Mouse (Mus musculus): ENCODE data around the gene Taf1.
A peak's percentile ranks its signal among the peaks of the same experiment; 100 is the strongest.

The Taf1 gene

DNA sequence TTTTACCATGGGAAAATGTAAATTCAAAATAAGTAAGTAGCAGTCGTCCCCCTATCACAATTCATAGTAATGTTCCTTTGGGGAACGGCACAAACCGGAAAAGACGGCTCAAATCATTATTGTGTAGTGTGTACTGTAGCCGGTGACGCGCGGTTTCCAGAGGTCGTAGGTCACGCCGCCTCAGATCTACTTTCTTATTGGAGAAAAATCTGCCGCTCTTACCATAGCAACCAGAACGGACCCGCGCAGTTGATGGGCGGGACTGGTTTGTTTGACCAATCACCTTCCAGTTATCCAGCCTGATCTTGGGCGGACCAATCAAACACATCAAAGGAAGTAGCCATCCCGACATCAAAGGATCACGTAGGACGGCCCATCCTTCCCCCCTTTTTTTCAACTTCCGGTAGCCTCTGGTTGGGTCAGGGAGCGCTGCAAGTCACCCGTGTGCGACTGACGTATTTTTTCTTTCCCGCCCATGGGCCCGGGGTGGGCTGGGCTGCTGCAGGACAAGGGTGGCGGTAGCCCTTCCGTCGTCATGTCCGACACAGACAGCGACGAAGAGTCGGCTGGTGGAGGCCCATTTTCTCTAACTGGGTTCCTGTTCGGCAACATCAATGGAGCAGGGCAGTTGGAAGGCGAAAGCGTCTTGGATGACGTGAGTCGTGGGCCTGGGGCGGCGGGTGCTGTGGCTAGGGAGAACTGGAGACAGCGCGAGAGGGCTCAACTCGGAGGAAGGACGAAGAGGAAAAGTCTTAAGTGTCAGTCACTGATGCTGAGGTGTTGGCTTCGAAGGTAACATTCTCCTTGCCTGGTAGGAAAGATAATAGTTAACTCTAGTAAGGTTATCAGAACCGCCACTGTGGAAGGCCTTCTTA is at the start of gene Taf1:
Gene Taf1, plus strand, starts transcription at position 388 of the 875 bp plus-strand sequence.
- peak; percentile 77 to 86 for DNase-seq (ENCODE audit: low spot score in 2 of 2)

- peak; percentile 8 to 45 for DNase-seq (ENCODE audit: low spot score in 2 of 2)
Observed at GRCm38 (mm10) chrX:101486487-101487152, 45.9 kb upstream of the Taf1 start.

DNA sequence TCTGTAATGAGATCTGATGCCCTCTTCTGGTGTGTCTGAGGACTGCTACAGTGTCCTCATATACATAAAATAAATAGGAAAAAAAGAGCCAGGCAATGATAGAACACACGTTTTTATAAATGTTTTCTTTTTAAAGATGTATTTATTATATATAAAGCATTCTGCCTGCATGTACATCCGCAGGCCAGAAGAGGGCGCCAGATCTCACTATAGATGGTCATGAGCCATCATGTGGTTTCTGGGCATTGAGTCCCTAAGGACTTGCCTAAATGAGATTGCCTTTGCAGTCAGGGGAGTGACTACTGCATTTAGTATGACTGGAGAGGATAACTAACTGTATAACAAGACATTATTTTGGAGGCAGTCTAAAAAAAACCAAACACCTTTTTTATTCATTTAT is 27.9 kb upstream of the Taf1 start:
- peak in 1 of 2 experiments; percentile 38 for DNase-seq (ENCODE audit: low spot score in 2 of 2)

- DNase-seq (ENCODE audit: low spot score in 2 of 2): no peak
Observed at GRCm38 (mm10) chrX:101515710-101516109, 16.8 kb upstream of the Taf1 start.

- DNase-seq (ENCODE audit: low spot score in 2 of 2): no peak
Observed at GRCm38 (mm10) chrX:101518006-101518405, 14.5 kb upstream of the Taf1 start.

GRCm38 (mm10) chrX:101522027-101522426 is 10.5 kb upstream of the Taf1 start:
- no peak for DNase-seq (ENCODE audit: low spot score in 2 of 2)

DNA sequence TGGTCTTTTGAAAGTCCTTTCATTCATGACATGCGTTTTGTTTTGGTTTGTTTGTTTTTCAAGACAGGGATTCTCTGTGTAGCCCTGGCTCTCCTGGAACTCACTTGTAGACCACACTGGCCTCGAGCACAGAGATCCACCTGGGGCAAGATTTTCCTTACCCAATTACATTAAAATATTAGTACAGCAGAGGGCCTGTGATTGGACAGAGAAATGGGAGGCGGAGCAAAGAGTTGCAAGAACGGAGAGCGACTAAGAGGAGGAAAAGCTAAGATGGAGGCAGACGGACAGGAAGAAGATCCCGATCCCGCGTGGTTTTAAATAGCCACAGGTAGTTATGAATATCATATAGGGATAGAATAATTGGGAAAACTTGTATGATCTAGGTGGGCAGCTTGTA is 5.2 kb upstream of the Taf1 start:
- peak in 1 of 2 experiments; percentile 6 for DNase-seq (ENCODE audit: low spot score in 2 of 2)

GRCm38 (mm10) chrX:101585455-101585854 is 52.9 kb downstream of the Taf1 start:
- no peak for DNase-seq (ENCODE audit: low spot score in 2 of 2)

DNA sequence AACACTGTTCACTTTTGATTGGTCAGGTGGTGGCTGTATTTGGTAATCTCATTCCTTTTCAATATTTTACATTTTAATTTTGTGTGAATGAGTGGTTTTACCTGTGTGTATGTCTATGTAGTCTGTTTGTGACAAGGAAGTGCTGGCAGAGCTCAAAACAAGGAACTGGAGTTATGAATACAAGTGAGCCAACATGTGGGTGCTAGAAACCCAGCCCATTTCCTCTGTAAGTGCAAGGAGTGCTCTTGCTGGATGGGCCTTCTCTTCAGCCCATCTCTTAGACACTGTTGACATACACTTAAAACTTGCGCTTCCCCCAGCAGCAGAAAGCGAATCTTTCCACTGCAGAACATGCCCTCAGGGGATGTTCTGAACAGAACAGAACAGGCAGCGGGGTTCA is 83.6 kb downstream of the Taf1 start:
- no peak for DNase-seq (ENCODE audit: low spot score in 2 of 2)

GRCm38 (mm10) chrX:101617889-101618288 is 85.4 kb downstream of the Taf1 start:
- no peak for DNase-seq (ENCODE audit: low spot score in 2 of 2)

DNA sequence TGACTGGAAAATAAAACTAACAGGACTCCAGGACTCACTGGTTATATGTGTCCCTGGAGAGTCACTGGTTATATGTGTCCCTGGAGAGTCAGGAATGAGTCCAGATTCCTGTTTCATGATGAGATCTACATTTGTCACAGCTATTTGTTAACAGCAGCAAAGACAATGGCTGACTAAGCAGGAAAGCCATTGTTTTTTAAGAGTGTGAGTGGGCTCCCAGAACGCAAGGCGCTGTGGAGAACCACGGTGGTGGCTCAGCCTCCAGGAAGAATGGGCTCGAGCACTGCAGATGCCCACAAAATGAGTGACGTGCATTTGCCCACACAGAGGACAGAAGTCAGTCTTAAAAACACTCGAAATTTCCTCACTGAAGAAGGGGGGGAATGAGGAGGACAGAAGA is 87.8 kb downstream of the Taf1 start:
- no peak for DNase-seq (ENCODE audit: low spot score in 2 of 2)

DNA sequence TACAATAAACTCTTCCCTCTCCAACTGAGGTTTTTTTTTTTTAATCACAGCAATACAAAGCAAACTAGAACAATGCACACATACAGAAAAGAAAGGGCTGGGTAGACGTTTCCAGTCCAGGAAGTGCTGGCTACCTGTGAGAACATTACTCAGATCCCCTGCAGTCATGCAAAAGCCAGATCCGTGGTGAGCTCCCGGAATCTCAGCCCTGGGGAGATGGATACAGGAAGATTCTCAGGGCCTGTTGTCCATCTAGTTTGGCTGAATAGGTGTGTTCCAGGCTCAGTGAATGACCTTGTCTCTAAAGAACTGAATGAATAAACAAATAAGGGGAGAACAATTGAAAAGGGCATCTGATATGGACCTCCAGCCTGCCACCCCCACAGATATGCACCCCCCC is 90.0 kb downstream of the Taf1 start:
- no peak for DNase-seq (ENCODE audit: low spot score in 2 of 2)

DNA sequence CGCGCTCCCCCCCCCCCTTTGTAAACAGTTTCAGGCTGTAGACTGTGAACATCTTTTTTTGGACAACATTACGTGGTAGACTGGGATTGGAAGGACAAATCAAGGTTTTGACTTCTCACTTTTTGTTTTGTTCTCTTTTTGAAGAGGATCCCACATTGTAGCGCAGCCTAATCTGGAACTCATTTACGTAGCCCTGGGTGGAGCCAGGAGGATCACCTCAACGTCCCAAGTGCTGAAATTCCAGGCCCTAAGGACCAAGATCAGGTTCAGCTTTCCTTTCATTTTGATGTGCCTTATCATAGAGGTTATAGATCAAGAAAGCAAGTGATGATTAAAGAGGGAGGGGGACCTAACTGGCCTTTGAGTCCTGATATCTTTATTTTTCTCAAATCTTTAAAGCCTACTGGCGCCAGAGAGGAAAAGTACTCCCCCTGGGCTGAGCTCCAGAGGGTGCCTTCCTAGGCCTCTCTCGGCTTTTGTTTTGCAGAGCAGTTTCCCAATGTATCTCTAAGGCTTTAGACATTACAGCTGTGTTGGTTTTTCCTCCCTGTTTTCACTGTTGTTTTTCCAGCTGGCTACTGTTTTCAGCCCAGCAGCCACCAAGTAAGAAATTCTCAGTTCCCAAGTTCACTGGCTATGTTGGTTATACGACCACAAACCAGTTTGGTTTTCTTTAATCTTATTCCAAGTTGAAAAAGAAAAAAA is 104.4 kb downstream of the Taf1 start:
- no peak for DNase-seq (ENCODE audit: low spot score in 2 of 2)

GRCm38 (mm10) chrX:101638856-101639255 is 106.3 kb downstream of the Taf1 start:
- DNase-seq (ENCODE audit: low spot score in 2 of 2): no peak

DNA sequence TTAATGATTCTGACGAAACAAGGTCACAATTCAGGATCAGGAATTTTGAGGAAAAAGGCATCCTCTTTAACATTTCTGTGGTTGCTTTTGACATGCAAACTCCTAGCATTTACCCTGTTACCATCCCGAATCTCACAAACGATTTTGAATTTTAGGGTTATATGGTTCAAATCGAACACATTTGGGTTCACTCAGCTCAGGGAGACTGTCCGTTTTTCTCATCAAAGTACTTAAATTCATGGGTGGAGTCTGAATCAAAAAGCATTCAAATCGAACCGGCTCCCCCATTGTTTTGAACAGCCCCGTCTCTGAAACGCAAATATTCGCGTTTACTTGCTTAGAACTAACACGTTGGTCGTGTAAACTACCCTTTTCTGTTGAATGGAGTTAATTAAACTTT is 106.8 kb downstream of the Taf1 start:
- DNase-seq (ENCODE audit: low spot score in 2 of 2): peak in 1 of 2 experiments; percentile 3

GRCm38 (mm10) chrX:101639741-101640166 is 107.2 kb downstream of the Taf1 start, which contains the start of gene Ogt:
TSS of gene Ogt (plus strand) at chrX:101640060.
- peak; percentile 82 to 87 for DNase-seq (ENCODE audit: low spot score in 2 of 2)

DNA sequence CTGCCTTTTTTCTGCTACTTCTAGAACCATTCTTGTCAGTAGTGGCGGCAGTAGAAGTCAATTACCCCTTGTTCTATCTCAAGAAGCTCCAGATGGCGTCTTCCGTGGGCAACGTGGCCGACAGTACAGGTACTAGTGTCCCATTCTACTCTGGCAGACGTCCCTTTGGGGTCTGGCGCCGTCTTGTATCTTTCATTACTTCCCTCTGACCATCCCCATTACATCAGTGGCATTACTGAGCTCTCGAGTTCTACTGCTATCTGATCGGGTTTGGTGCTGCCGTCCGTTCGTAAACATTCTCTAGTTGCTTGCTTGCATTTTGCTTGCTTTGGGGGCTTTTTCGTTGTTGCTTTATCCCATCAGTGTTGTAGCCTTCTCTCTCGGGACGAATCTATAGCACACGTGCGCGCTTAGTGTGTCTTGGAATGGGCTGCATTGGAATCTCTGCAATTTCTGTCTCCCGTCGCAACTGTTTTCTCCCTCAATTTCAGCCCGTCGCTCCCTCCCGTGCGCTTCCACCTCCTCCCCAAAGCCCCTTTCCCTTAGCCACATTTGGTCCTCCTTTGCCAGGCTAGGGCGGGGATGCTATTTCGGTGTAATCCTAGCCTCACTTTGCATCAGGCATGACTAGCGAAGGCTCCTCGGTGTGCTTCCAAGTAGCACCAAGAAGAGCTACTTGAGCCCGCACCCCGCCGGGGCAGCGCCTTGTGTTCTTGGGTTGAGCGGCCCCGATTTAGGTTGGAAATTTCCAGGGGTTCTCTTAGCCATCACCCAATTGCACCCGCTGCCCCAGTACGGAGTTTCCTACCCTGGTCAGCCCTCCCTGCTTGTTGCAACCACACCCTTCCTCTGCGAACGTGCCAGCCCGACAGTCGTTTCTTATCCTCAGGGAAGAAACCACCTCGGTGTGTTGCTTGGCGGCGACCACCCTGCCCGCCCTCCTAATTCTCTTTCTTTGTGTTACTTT is 107.9 kb downstream of the Taf1 start:
- peak; percentile 8 to 14 for DNase-seq (ENCODE audit: low spot score in 2 of 2)

DNA sequence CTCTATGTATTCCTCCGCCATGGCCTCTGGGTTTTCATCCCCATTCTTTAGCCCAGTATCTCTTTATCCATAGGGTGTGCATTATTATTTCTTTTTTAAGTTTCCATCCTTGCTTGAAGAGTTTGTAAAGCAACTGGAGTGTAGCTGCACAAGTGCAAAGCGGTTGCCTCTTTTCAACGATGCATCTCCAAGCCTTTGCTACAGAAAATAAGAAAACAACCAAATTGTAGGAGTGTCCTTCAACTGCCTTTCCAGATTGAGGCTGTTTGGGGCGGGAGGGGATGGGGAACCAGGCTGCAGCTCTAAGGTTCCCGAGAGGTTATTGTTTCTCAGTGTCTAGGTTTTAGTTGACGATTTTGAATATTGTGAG is 108.6 kb downstream of the Taf1 start:
- no peak for DNase-seq (ENCODE audit: low spot score in 2 of 2)

- DNase-seq (ENCODE audit: low spot score in 2 of 2): no peak
Observed at GRCm38 (mm10) chrX:101642091-101642490, 109.6 kb downstream of the Taf1 start.

- DNase-seq (ENCODE audit: low spot score in 2 of 2): no peak
Observed at GRCm38 (mm10) chrX:101645286-101645685, 112.8 kb downstream of the Taf1 start.

GRCm38 (mm10) chrX:101646621-101647020 is 114.1 kb downstream of the Taf1 start:
- DNase-seq (ENCODE audit: low spot score in 2 of 2): no peak

All from thymus, postnatal 10 days (tissue).